Mouse (Mus musculus): ENCODE results near the gene 3830417A13Rik.

The 3830417A13Rik gene

DNA sequence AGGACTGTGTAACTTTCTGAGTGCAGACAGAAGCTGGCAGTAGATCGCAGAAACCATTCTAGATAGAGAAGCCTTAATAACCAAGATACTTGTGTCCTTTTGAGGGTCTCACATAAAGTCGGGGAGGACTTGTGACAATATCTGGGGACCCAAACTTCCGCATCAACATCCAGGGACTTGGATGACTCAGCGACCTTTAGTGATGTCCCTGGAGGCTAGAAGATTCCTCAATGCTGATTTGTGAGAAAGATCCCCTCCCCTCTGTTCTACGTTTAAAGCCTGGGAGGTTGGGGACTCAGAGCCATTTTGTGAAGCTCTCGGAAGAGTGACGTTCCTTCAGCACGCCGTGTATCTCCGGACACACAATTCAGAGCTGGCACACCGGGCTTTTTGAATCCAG, at the start of gene 3830417A13Rik:
Gene 3830417A13Rik (plus strand): TSS at position 301 of the 400 bp plus-strand sequence.
- no peak for DNase-seq (ENCODE audit: low spot score)

DNA sequence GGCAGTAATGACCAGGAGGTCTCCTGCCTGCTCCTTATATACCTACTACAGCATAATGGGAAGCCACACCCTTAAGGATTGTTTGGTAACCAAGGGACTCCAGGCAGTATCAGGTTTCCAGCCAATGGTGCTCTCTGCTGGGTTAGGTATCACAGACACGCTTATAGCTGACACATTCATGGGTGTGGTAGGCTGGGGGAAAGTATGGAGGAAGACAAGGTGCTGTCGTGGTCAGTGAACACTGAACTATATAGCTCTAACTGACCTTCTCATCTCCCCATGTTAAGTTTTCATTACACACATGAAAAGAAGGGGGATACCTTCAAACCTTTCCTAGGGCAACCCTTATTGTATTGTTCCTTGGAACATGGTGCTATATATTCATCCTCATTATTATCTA, 21.2 kb upstream of the 3830417A13Rik start, which contains the start of gene Gm6760:
Gene Gm6760 (minus strand): TSS at position 101 of the 400 bp plus-strand sequence.
- DNase-seq (ENCODE audit: low spot score), result no peak

DNA sequence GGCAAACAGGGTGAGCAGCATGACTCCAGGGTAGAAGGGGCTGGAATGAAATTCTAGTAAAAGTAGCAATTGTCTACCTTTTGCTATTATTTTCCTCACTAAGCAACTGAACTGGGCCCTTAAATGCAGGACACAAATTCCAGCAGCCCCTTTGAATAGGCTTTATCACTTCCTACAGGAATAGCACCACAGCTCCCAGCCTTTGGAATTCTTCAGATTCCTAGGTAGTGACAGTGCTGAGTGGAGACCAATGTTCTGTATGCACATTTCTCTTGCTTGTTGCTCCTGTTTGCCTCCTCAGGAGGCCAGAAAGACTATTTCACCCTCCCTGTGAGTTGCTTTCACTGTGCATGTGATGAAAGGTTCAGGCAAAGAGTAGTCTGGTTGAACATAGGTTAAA, 7.9 kb downstream of the 3830417A13Rik start:
- DNase-seq (ENCODE audit: low spot score), result no peak
